20 mouse cellular contexts compared by ENCODE assay signal in the genomic region with DNA sequence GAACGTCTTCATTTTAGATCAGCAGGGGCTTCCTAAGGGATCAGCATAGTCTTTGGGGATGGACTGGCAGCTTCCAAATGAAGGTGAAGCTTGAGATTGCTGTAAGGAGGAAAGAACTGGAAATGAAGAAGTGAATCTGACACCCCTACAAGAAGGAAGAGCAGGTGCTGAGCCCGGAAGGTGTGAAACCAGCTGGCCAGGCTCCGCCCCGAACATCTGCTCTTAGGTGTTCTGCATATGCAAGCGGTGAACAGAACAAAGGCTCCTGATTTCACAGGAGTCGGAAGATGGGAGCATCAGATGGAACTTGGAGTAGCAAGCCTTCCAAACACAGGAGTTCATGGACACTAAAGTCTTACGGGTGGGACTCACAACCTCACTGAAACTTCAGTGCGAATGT. TPM values are rescaled to one million over a fixed set of nuclear protein-coding genes. Genes with fewer than 3 reads are reported as not detected.
DNase-seq lines count a peak whose midpoint lies in the region; ATAC-seq lines count a peak whose summit lies in the region.
"Had no signal": no experiment of that assay in that cellular context is flagged by ENCODE, and none has a peak within 500 bp of the region (broad histone marks: within the 10 kb centered on the region; RNA-seq: fewer than 3 reads in every experiment).

No protein-coding gene starts in this region.

- H3K36me3 ChIP-seq in forebrain, embryonic 14.5 days (ENCODE audit: control insufficient read depth, insufficient read depth, low read length): no peaks in the 10 kb centered on the region
- H3K36me3 ChIP-seq in forebrain, embryonic 13.5 days (ENCODE audit: poor library complexity, severe bottlenecking): no peaks in the 10 kb centered on the region
- no peaks in the 10 kb centered on the region for H3K36me3 ChIP-seq in splenic B cell, adult 2 months (ENCODE audit: control insufficient read depth, insufficient read depth, low read length, poor library complexity, severe bottlenecking)
- H3K36me3 ChIP-seq in forebrain, embryonic 12.5 days (replicated peaks): no peaks in the 10 kb centered on the region
- H3K36me3 ChIP-seq: forebrain, embryonic 15.5 days; hindbrain, embryonic 13.5 days; neural tube, embryonic 13.5 days had no signal

- ATAC-seq in forebrain, embryonic 14.5 days: no peak
- ATAC-seq in forebrain, embryonic 13.5 days: no peak
- ATAC-seq in forebrain, embryonic 12.5 days (ENCODE audit: low FRiP score): no peak
- ATAC-seq: forebrain, embryonic 15.5 days; intestine, embryonic 16.5 days had no signal

- no peak overlapping the region for H3K9ac ChIP-seq in forebrain, embryonic 14.5 days (ENCODE audit: low read length)
- H3K9ac ChIP-seq in forebrain, embryonic 13.5 days: no peak overlapping the region
- no peak overlapping the region for H3K9ac ChIP-seq in forebrain, embryonic 12.5 days
- H3K9ac ChIP-seq: forebrain, embryonic 15.5 days; hindbrain, embryonic 13.5 days; neural tube, embryonic 13.5 days had no signal

- no peak overlapping the region for H3K4me3 ChIP-seq in forebrain, embryonic 14.5 days (ENCODE audit: low read depth, low read length)
- no peak overlapping the region for H3K4me3 ChIP-seq in forebrain, embryonic 13.5 days
- no peak overlapping the region for H3K4me3 ChIP-seq in forebrain, embryonic 12.5 days (replicated peaks)
- H3K4me3 ChIP-seq: forebrain, embryonic 15.5 days; hindbrain, embryonic 13.5 days; neural tube, embryonic 13.5 days had no signal

- no peak overlapping the region for H3K27ac ChIP-seq in forebrain, embryonic 14.5 days (ENCODE audit: low read depth, low read length)
- H3K27ac ChIP-seq in forebrain, embryonic 13.5 days: no peak overlapping the region
- no peak overlapping the region for H3K27ac ChIP-seq in forebrain, embryonic 12.5 days
- H3K27ac ChIP-seq: forebrain, embryonic 15.5 days; hindbrain, embryonic 13.5 days; macrophage; neural tube, embryonic 13.5 days had no signal

- H3K4me1 ChIP-seq in forebrain, embryonic 14.5 days (ENCODE audit: control insufficient read depth, insufficient read depth, low read length): peaks cover 5% of the 10 kb centered on the region; the same call in 1 of the 2 replicates
- H3K4me1 ChIP-seq in forebrain, embryonic 13.5 days: peaks cover 41% of the 10 kb centered on the region
- peaks cover 33% of the 10 kb centered on the region for H3K4me1 ChIP-seq in forebrain, embryonic 12.5 days

- WGBS in forebrain, embryonic 14.5 days: 62% methylated on average over 8 of the region's 8 CpGs
- 64% methylated on average over 8 of the region's 8 CpGs for WGBS in forebrain, embryonic 13.5 days
- 64% methylated on average over 8 of the region's 8 CpGs for WGBS in forebrain, embryonic 12.5 days

- DNase-seq in forebrain, embryonic 14.5 days (ENCODE audit: low spot score): peak; percentile 14
- DNase-seq in spleen, adult 12 weeks (ENCODE audit: low spot score): peak; percentile 33
- no peak for DNase-seq in spleen, postnatal 4 days (ENCODE audit: low spot score in 2 of 2)
- peak; percentile 74 for DNase-seq in splenic B cell, adult 2 months (ENCODE audit: low read depth, low spot score)
- DNase-seq in left cerebral cortex, adult 8-10 months (ENCODE audit: low spot score in 2 of 2): no peak
- DNase-seq in gastrocnemius, adult 18-20 months (ENCODE audit: low spot score): no peak
- DNase-seq: adrenal gland, postnatal 25 days; cerebellum, postnatal 10 days; embryo, embryonic 11 days; lung, adult 18-20 months had no signal

- H3K27me3 ChIP-seq in forebrain, embryonic 14.5 days (replicated peaks; ENCODE audit: control insufficient read depth, insufficient read depth, low read length): peaks cover 12% of the 10 kb centered on the region
- H3K27me3 ChIP-seq in forebrain, embryonic 13.5 days: peaks cover 35% of the 10 kb centered on the region
- H3K27me3 ChIP-seq in splenic B cell, adult 2 months (ENCODE audit: control insufficient read depth, insufficient read depth, low read length, poor library complexity, severe bottlenecking): no peaks in the 10 kb centered on the region
- peaks cover 37% of the 10 kb centered on the region for H3K27me3 ChIP-seq in forebrain, embryonic 12.5 days

- no peak overlapping the region for H3K4me2 ChIP-seq in forebrain, embryonic 14.5 days (ENCODE audit: low read length)
- H3K4me2 ChIP-seq in forebrain, embryonic 13.5 days: no peak overlapping the region
- H3K4me2 ChIP-seq in forebrain, embryonic 12.5 days: no peak overlapping the region
- H3K4me2 ChIP-seq: forebrain, embryonic 15.5 days; hindbrain, embryonic 13.5 days; neural tube, embryonic 13.5 days had no signal

- H3K9me3 ChIP-seq in forebrain, embryonic 14.5 days (replicated peaks; ENCODE audit: control insufficient read depth, low read length): no peaks in the 10 kb centered on the region
- no peaks in the 10 kb centered on the region for H3K9me3 ChIP-seq in forebrain, embryonic 13.5 days (replicated peaks)
- H3K9me3 ChIP-seq in forebrain, embryonic 12.5 days: no peaks in the 10 kb centered on the region
- H3K9me3 ChIP-seq: forebrain, embryonic 15.5 days; hindbrain, embryonic 13.5 days; neural tube, embryonic 13.5 days had no signal

RNA-seq across cellular contexts. Expression of gene Slc43a1, which starts 1.5 kb away (rescaled TPM):
- polyA plus RNA-seq in forebrain, embryonic 14.5 days (2014; fragmentation: Nextera tagmentation; extraction: Ambion mirVana): 3.4 and 4.0 TPM in 2 replicates
- 5.4 and 7.5 TPM in 2 replicates for polyA plus RNA-seq in forebrain, embryonic 13.5 days (2015; fragmentation: Nextera tagmentation; extraction: Ambion mirVana)
- total RNA-seq in left cerebral cortex, adult 8-10 months (2022): under 1 TPM in 2 of 4 experiments, not detected in 2; 0.09 to 0.20 TPM
- polyA plus RNA-seq in forebrain, embryonic 12.5 days (2016; fragmentation: Nextera tagmentation; extraction: Ambion mirVana): 11.4 and 14.4 TPM in 2 replicates
- total RNA-seq in gastrocnemius, adult 18-20 months (2021): 10 to 100 TPM; 11.0 to 12.7 TPM
- total RNA-seq: monocyte, adult 5-6 weeks had no signal

RNA-seq across cellular contexts. Expression of gene Timm10, which starts 10.3 kb away (rescaled TPM):
- 70.2 and 90.7 TPM in 2 replicates for polyA plus RNA-seq in forebrain, embryonic 14.5 days (2014; fragmentation: Nextera tagmentation; extraction: Ambion mirVana)
- 58.0 and 62.5 TPM in 2 replicates for polyA plus RNA-seq in forebrain, embryonic 13.5 days (2015; fragmentation: Nextera tagmentation; extraction: Ambion mirVana)
- 10 to 100 TPM; 45.2 to 52.3 (median 46.5) TPM for total RNA-seq in left cerebral cortex, adult 8-10 months (2022)
- polyA plus RNA-seq in forebrain, embryonic 12.5 days (2016; fragmentation: Nextera tagmentation; extraction: Ambion mirVana): 36.7 and 42.3 TPM in 2 replicates
- 10 to 100 TPM; 38.2 to 57.8 TPM for total RNA-seq in gastrocnemius, adult 18-20 months (2021)

RNA-seq across cellular contexts. Expression of gene Smtnl1, which starts 14.7 kb away (rescaled TPM):
- not detected in 2 replicates for polyA plus RNA-seq in forebrain, embryonic 14.5 days (2014; fragmentation: Nextera tagmentation; extraction: Ambion mirVana)
- 0.09 TPM in 1 of 2 replicates, not detected in the other for polyA plus RNA-seq in forebrain, embryonic 13.5 days (2015; fragmentation: Nextera tagmentation; extraction: Ambion mirVana)
- not detected for total RNA-seq in left cerebral cortex, adult 8-10 months (2022)
- polyA plus RNA-seq in forebrain, embryonic 12.5 days (2016; fragmentation: Nextera tagmentation; extraction: Ambion mirVana): not detected in 2 replicates
- total RNA-seq in gastrocnemius, adult 18-20 months (2021): 100 to 1,000 TPM; 104 to 119 TPM
- total RNA-seq: adrenal gland, postnatal 25 days; left cerebral cortex, postnatal 10 days; MEL; monocyte, adult 5-6 weeks had no signal
- polyA plus RNA-seq: forebrain, embryonic 15.5 days; hindbrain, embryonic 13.5 days; macrophage; neural tube, embryonic 13.5 days had no signal

RNA-seq across cellular contexts. Expression of gene Ube2l6, which starts 38.5 kb away (rescaled TPM):
- 21.8 and 23.7 TPM in 2 replicates for polyA plus RNA-seq in forebrain, embryonic 14.5 days (2014; fragmentation: Nextera tagmentation; extraction: Ambion mirVana)
- 19.1 and 21.1 TPM in 2 replicates for polyA plus RNA-seq in forebrain, embryonic 13.5 days (2015; fragmentation: Nextera tagmentation; extraction: Ambion mirVana)
- total RNA-seq in left cerebral cortex, adult 8-10 months (2022): 1 to 10 TPM; 7.3 to 8.4 (median 7.6) TPM
- 30.0 and 30.5 TPM in 2 replicates for polyA plus RNA-seq in forebrain, embryonic 12.5 days (2016; fragmentation: Nextera tagmentation; extraction: Ambion mirVana)
- 1 to 10 TPM; 2.9 to 3.7 TPM for total RNA-seq in gastrocnemius, adult 18-20 months (2021)

RNA-seq across cellular contexts. Expression of gene Rtn4rl2, which starts 49.4 kb away (rescaled TPM):
- 7.5 and 13.6 TPM in 2 replicates for polyA plus RNA-seq in forebrain, embryonic 14.5 days (2014; fragmentation: Nextera tagmentation; extraction: Ambion mirVana)
- polyA plus RNA-seq in forebrain, embryonic 13.5 days (2015; fragmentation: Nextera tagmentation; extraction: Ambion mirVana): 3.6 and 5.6 TPM in 2 replicates
- 10 to 100 TPM; 57.0 to 74.6 (median 70.2) TPM for total RNA-seq in left cerebral cortex, adult 8-10 months (2022)
- polyA plus RNA-seq in forebrain, embryonic 12.5 days (2016; fragmentation: Nextera tagmentation; extraction: Ambion mirVana): 5.2 and 7.9 TPM in 2 replicates
- under 1 TPM; 0.52 to 0.62 TPM for total RNA-seq in gastrocnemius, adult 18-20 months (2021)
- total RNA-seq: monocyte, adult 5-6 weeks had no signal
- polyA plus RNA-seq: macrophage had no signal

Comparison
In these comparisons a context has a peak if more than half of its experiments do, and no peak if none do; other contexts are left out.
1. DNase-seq: peak in forebrain, embryonic 14.5 days (single experiment), spleen, adult 12 weeks (single experiment) and splenic B cell, adult 2 months (single experiment); none in spleen, postnatal 4 days (0 of 2), left cerebral cortex, adult 8-10 months (0 of 2) and gastrocnemius, adult 18-20 months (single experiment).